Mouse (Mus musculus) megakaryocyte, embryonic 14.5 days (primary cell): ENCODE measurements around the gene St7. TPM values are rescaled to one million over a fixed set of nuclear protein-coding genes. Genes with fewer than 3 reads are reported as not detected.

ENCODE experiments used
- H3K27me3 ChIP-seq: replicated peaks from 2 replicates; pipeline ENCODE3; 2012; ENCODE audit warnings: inconsistent platforms
- H3K36me3 ChIP-seq: replicated peaks from 2 replicates; pipeline ENCODE3; 2012; ENCODE audit warnings: low read length, inconsistent platforms, mixed read lengths
- H3K4me1 ChIP-seq: 2 replicates; pipeline ENCODE4 v1.6.1; 2012; ENCODE audit warnings: inconsistent platforms
- H3K4me3 ChIP-seq: replicated peaks from 2 replicates; pipeline ENCODE3; 2012; ENCODE audit warnings: moderate library complexity, mild to moderate bottlenecking, inconsistent platforms
- H3K9me3 ChIP-seq: 2 replicates; pipeline ENCODE4 v1.6.1; 2012; ENCODE audit warnings: inconsistent platforms
- FLI1 ChIP-seq: IDR thresholded peaks from 2 replicates; pipeline ENCODE4 v1.6.1; 2012; ENCODE audit warnings: low read length, inconsistent platforms, mixed read lengths
- GATA1 ChIP-seq: IDR thresholded peaks from 3 replicates; pipeline ENCODE4 v1.6.1; 2012; ENCODE audit warnings: mixed read lengths, low read length, inconsistent platforms, borderline replicate concordance
- polyA plus RNA-seq: library from polyadenylated mRNA; stranded (reverse); fragments of >175 nt; gene quantifications from 2 replicates; pipeline ENCODE4 v1.2.3, GENCODE M21; 2012; ENCODE audit warnings: low replicate concordance; ENCODE audit not compliant: insufficient read depth

St7 gene
- polyA plus RNA-seq, 1 experiment, result 7.1 TPM

DNA sequence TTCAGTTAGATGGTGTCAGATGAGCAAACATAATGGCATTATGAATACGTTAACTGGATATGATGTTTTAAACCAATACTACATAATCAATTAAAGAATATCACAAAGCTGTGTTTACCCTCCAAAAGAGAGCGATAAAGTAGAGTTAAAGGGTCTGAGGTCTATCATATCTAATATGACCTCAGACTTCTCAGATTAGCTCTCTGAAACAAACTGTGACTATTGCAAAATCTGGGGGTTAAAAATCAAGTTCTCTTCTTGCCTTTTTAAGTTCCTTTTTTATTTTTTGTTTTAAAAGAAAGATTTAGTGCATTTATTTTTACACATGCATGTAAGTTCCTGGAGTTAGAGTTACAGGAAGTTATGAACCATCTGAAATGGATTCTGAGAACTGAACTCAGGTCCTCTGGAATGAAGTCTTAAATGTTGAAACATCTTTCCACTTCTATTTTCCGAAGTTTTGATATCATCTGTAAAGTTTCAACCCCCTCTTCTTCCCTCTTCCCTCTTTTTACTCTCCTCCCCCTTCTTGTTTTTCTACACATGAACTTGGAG is 86.0 kb downstream of the St7 start:
- H3K27me3 ChIP-seq, result no peaks in the 10 kb centered on the region
- H3K4me1 ChIP-seq, result peaks cover 67% of the 10 kb centered on the region
- H3K9me3 ChIP-seq, result peaks cover 5% of the 10 kb centered on the region
- peaks cover 68% of the 10 kb centered on the region for H3K36me3 ChIP-seq
- H3K4me3 ChIP-seq, result no peak overlapping the region
- no peak for TF ChIP-seq GATA1
- no peak for TF ChIP-seq FLI1

DNA sequence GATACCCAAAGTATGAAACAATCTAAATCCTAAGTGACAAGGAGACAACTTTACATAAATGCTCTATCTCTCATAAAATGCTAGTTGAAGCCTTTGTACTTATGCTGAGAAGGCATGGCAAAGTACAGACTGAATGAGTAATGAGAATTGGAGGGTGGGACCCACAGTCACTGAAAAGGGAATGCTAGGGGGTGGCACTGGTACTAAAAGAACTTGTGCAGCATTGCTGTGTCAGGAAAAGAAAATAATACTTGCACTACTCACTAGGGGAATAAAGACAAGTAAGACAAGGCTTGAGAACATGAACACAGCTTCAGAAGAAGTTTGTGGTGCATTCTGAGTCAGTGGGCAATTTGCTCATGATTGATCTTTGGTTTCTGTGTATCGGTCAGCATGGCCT is 90.8 kb downstream of the St7 start:
- H3K36me3 ChIP-seq, result peaks cover 72% of the 10 kb centered on the region
- no peaks in the 10 kb centered on the region for H3K27me3 ChIP-seq
- no peak overlapping the region for H3K4me3 ChIP-seq
- H3K4me1 ChIP-seq, result peaks cover 72% of the 10 kb centered on the region
- H3K9me3 ChIP-seq, result peaks cover 13% of the 10 kb centered on the region
- TF ChIP-seq FLI1 (no peak), GATA1 (no peak)

DNA sequence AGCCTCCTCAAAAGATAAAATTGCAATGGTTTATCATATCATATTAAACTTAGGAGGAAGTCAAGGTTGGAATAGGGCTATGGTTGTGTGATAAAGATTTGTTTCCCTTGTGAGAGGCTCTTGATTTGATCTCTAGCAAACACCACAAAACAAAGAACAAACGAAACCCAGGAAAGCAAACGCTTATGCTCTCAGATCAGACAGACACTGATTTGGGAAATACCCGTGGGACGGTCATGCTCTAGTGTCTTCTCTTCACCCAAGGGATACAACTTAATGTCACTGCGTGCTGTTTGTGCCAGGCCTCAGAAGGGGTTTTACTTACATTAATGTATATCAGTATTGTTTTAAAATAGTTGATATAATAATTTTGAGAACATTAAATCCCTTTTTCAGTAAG is 91.8 kb downstream of the St7 start:
- Histone ChIP-seq H3K9me3 (peaks cover 8% of the 10 kb centered on the region), H3K4me3 (no peak overlapping the region), H3K36me3 (peaks cover 72% of the 10 kb centered on the region), H3K4me1 (peaks cover 74% of the 10 kb centered on the region), H3K27me3 (no peaks in the 10 kb centered on the region)
- no peak for TF ChIP-seq GATA1
- TF ChIP-seq FLI1, result no peak

DNA sequence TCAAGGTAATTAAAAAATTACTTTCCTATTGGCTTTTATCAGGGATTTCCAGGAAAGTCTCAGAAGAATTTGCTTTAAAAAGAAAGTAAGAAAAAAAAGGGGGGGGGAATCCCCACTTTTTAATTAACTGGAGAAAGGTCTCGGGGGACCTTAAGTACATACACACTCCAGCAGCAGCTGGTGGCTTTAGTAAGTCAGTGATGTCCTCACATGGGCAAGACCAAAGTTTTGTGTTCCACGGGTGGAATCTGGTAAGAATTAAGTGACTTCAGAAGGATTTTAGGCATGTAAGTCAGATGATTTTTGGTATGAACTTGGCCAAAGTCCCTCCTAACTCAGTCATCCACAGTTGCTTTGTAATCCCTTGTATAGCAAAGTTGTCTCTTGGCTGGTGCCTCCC is 92.5 kb downstream of the St7 start:
- Histone ChIP-seq H3K4me1 (peaks cover 81% of the 10 kb centered on the region), H3K4me3 (no peak overlapping the region), H3K36me3 (peaks cover 70% of the 10 kb centered on the region), H3K9me3 (peaks cover 8% of the 10 kb centered on the region), H3K27me3 (no peaks in the 10 kb centered on the region)
- TF ChIP-seq FLI1 (no peak), GATA1 (no peak)

DNA sequence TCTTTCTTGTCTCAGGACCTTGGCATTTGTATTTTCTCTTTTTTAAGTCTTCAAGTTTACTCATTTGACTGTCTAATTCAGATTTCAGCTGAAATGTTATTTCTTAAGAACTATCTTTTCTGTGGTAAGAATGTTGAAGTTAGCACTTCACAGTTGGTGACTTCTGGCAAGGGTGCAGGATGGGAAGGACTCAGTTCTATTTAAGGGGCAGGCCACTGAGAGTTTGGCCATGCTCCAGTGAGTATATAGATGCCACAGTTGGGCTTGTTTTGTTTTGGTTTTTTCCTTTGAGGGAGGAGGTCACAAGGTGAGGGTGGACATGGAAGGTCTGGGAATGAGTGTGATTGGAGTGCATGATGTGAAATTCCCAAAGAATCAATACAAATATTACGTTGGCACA is 95.1 kb downstream of the St7 start:
- no peak for TF ChIP-seq GATA1
- no peak for TF ChIP-seq FLI1
- Histone ChIP-seq H3K9me3 (peaks cover 8% of the 10 kb centered on the region), H3K36me3 (peaks cover 55% of the 10 kb centered on the region), H3K4me1 (peaks cover 81% of the 10 kb centered on the region), H3K27me3 (no peaks in the 10 kb centered on the region), H3K4me3 (no peak overlapping the region)

DNA sequence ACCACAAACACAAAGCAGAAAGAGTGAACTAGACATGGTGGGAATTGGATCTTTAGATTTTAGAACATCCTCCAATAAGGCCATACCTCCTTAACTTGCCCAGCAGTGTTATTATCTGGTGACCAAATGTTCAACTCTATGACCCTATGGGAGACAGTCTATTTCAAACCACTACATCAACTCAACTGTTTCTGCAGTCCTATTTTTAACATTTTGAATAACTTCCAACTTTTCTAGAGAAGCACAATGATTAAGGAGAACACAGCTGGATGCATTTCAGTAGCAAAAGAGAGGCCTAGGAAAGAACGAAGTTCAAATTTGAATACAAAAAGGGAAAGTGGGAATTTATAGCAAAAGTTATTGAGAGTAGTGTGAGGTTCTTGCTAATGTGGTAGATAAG is 97.5 kb downstream of the St7 start:
- Histone ChIP-seq H3K27me3 (no peaks in the 10 kb centered on the region), H3K4me1 (peaks cover 63% of the 10 kb centered on the region), H3K4me3 (no peak overlapping the region), H3K9me3 (peaks cover 8% of the 10 kb centered on the region), H3K36me3 (peaks cover 53% of the 10 kb centered on the region)
- TF ChIP-seq GATA1, result no peak
- TF ChIP-seq FLI1, result no peak

DNA sequence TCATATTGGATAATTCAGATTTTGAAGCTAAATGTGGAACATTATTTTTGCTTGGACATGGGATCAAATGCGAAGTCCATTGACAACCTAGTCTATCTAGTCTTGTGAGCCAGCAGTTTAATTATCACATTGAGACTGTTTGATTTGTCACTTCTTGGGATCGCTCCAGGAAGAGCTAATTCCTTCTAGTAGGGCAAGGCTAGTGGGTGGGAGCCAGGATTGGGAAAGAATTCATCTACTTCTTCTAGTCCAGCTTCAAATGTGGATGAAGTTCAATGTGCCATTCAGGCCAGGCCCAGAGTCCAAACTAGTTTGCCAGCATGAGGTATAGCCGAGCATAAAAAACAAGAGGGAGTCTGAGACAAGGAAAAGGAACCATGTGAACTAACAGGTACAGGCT is 100.7 kb downstream of the St7 start:
- Histone ChIP-seq H3K4me1 (peaks cover 47% of the 10 kb centered on the region), H3K27me3 (no peaks in the 10 kb centered on the region), H3K36me3 (peaks cover 41% of the 10 kb centered on the region), H3K4me3 (no peak overlapping the region), H3K9me3 (no peaks in the 10 kb centered on the region)
- TF ChIP-seq FLI1, result no peak

DNA sequence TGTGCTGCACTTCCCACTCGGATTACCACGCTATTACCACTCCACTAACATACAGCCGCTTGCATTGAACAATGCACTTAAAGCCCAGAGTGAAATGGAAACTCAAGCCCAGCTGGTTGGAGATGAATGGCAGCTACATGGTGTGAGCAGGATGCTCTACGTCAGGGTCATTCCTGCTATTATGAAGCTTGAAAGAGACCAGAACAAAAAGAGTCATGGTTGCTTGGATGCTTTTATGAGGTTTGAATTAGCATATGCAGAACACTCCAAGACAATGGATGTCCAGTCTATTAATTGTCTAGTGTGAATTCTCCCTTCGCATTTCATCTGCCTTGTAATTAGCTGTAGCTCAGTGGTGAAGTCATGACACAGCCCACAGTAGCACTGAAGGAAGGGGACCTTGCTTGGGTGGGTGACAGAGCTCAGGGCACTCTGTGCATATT is 104.6 kb downstream of the St7 start:
- no peaks in the 10 kb centered on the region for H3K27me3 ChIP-seq
- peaks cover 41% of the 10 kb centered on the region for H3K36me3 ChIP-seq
- H3K4me1 ChIP-seq, result peaks cover 27% of the 10 kb centered on the region
- H3K9me3 ChIP-seq, result no peaks in the 10 kb centered on the region
- no peak overlapping the region for H3K4me3 ChIP-seq
- TF ChIP-seq FLI1 (no peak), GATA1 (no peak)

DNA sequence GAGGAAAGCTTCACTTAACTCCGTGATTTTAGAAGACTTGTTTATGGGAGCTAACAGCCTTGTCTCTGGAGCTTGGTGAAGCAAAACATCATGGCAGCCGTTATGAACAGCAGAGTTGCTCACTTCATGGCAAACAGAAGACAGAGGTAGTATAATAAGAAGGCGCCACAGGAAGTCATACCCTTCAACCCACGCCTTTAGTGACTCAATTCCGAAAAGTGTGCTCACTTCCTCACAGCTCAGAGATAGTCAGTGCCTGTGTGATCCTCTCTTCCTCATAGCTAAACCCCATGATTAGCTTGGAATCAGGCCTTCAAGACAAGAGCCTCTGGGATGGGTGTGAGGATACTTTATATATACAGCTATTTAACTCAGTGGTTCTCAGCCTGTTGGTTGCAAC is 108.0 kb downstream of the St7 start:
- H3K36me3 ChIP-seq, result peaks cover 43% of the 10 kb centered on the region
- H3K9me3 ChIP-seq, result no peaks in the 10 kb centered on the region
- no peak for TF ChIP-seq GATA1
- no peak for TF ChIP-seq FLI1
- H3K4me1 ChIP-seq, result peaks cover 38% of the 10 kb centered on the region
- no peak overlapping the region for H3K4me3 ChIP-seq
- no peaks in the 10 kb centered on the region for H3K27me3 ChIP-seq

DNA sequence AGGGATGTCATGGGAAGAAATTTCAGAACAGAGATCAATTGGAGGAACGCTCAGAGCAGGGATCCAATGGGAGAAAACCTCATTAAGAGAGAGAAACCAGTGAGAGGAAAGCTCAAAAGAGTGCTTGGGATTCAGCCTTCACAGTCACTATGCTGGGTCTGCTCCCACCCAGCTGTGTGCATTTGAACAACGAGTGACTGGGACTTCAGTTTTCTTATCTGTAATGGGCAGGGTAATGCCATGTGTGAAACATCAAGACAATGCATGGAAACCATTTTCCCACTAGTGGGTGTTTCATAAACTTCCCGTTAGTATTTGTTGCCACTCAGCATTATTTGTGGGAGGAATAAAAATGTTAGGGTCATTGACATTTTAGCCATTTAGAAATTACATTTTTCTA is 111.7 kb downstream of the St7 start:
- H3K4me3 ChIP-seq, result no peak overlapping the region
- H3K36me3 ChIP-seq, result peaks cover 32% of the 10 kb centered on the region
- no peaks in the 10 kb centered on the region for H3K9me3 ChIP-seq
- H3K27me3 ChIP-seq, result no peaks in the 10 kb centered on the region
- TF ChIP-seq GATA1 (no peak), FLI1 (no peak)
- H3K4me1 ChIP-seq, result peaks cover 37% of the 10 kb centered on the region

DNA sequence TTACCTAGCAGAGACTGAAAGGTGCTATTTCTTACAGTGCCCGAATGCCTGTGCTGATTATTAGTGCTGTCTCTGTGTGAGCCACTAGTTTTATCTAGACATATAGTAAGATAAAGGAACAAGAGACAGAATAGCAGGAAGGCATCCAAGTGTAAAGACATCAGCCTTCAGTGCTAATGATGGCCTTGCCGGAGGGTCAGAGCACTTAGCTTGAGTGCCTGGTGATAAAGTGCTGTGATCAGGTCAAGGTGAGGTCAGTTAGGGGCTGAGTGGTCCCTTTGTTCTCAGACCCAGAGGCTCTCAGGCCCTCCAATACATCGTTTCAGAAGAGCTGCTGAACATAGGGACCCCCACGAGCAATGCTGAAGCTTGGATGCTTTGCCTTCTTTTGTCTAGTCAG is 113.8 kb downstream of the St7 start:
- H3K27me3 ChIP-seq, result no peaks in the 10 kb centered on the region
- H3K4me3 ChIP-seq, result no peak overlapping the region
- TF ChIP-seq GATA1, result no peak
- no peaks in the 10 kb centered on the region for H3K9me3 ChIP-seq
- H3K4me1 ChIP-seq, result peaks cover 40% of the 10 kb centered on the region
- peaks cover 24% of the 10 kb centered on the region for H3K36me3 ChIP-seq
